Mouse (Mus musculus) heart, postnatal 0 days (tissue): ENCODE measurements around the gene Snx8. TPM values are rescaled to one million over a fixed set of nuclear protein-coding genes. Genes with fewer than 3 reads are reported as not detected.
A peak's percentile ranks its signal among the peaks of the same experiment; 100 is the strongest.
"Not testable (repeated sequence)": the region's sequence is repeated elsewhere in the genome, so short reads cannot be mapped to it uniquely, and the experiment has no call there.

Experiments used
- ATAC-seq: fragments of 200-750 bp; cut with Nextera tagmentation; 2 replicates; pipeline ENCODE4 v1.8.0; 2017; ENCODE audit warnings: low read depth, moderate number of reproducible peaks, moderate library complexity; ENCODE audit not compliant: insufficient read depth
- DNase-seq: peaks from one replicate; pipeline ENCODE4 v3.0.0-alpha.2; 2016; ENCODE audit warnings: low spot score
- H3K27ac ChIP-seq: fragments of 300-500 bp; sonication (generic); 2 replicates; pipeline ENCODE4 v1.5.1; 2014; ENCODE audit warnings: low read depth, mild to moderate bottlenecking
- H3K27me3 ChIP-seq: fragments of 300-500 bp; sonication (generic); 2 replicates; pipeline ENCODE4 v1.6.1; 2014; ENCODE audit warnings: low read length, mixed read lengths; ENCODE audit not compliant: control insufficient read depth, insufficient read depth
- H3K36me3 ChIP-seq: fragments of 300-500 bp; sonication (generic); replicated peaks from 2 replicates; pipeline ENCODE4 v1.6.1; 2014; ENCODE audit warnings: low read length, mixed read lengths; ENCODE audit not compliant: control insufficient read depth, insufficient read depth
- H3K4me1 ChIP-seq: fragments of 300-500 bp; sonication (generic); 2 replicates; pipeline ENCODE4 v1.6.1; 2014; ENCODE audit warnings: antibody characterized with exemption; ENCODE audit not compliant: control insufficient read depth, insufficient read depth
- H3K4me2 ChIP-seq: fragments of 300-500 bp; sonication (generic); 2 replicates; pipeline ENCODE4 v1.6.1; 2014; ENCODE audit warnings: low read depth, mild to moderate bottlenecking, low read length, moderate library complexity
- H3K4me3 ChIP-seq: fragments of 300-500 bp; sonication (generic); 2 replicates; pipeline ENCODE4 v1.5.1; 2014; ENCODE audit warnings: low read depth, low read length
- H3K9ac ChIP-seq: fragments of 300-500 bp; sonication (generic); replicated peaks from 2 replicates; pipeline ENCODE4 v1.6.1; 2014; ENCODE audit warnings: low read depth, low read length, mixed read lengths
- H3K9me3 ChIP-seq: fragments of 300-500 bp; sonication (generic); replicated peaks from 2 replicates; pipeline ENCODE4 v1.6.1; 2016; ENCODE audit warnings: low read length; ENCODE audit not compliant: control insufficient read depth
- CTCF ChIP-seq: IDR thresholded peaks from 2 replicates; pipeline ENCODE4 v1.5.1; 2016; ENCODE audit warnings: antibody characterized with exemption, control low read depth, low read depth
- EP300 ChIP-seq: IDR thresholded peaks from 2 replicates; pipeline ENCODE4 v1.6.1; 2016; ENCODE audit warnings: antibody characterized with exemption, low read depth
- WGBS: fragments of 180-500 bp; shearing (Covaris S2); extraction: QIAGEN DNeasy Blood & Tissue Kit; methylation state at CpG from one replicate; pipeline ENCODE4 v1.1.7; 2014; 5-methylcytosine and 5-hydroxymethylcytosine counted together
- polyA plus RNA-seq: library from polyadenylated mRNA; unstranded; fragments of >200 nt; fragmentation: Nextera tagmentation; extraction: Ambion mirVana; gene quantifications from 2 replicates; pipeline ENCODE4 v1.2.1, GENCODE M21; 2015
- total RNA-seq: library from RNA; depleted of rRNA; stranded (reverse); fragments of >200 nt; gene quantifications from 2 replicates; pipeline ENCODE4 v1.2.3, GENCODE M21; 2014; ENCODE audit warnings: low replicate concordance

Snx8 gene
- total and polyA plus RNA-seq, 2 experiments from 2014 or later = 13.3 to 24.8 TPM

- no peak for DNase-seq
- peaks cover 9% of the 10 kb centered on the region; the same call in 1 of the 2 replicates for H3K4me1 ChIP-seq
- WGBS = 36% methylated on average over 3 of the region's 3 CpGs
Observed at GRCm38 (mm10) chr5:140374226-140374625, 14.8 kb downstream of the Snx8 start.

GRCm38 (mm10) chr5:140373711-140374110 is 15.4 kb downstream of the Snx8 start:
- DNase-seq (no peak), ATAC-seq (no peak)
- no peak overlapping the region for H3K27ac ChIP-seq
- H3K27me3 ChIP-seq = no peaks in the 10 kb centered on the region
- WGBS = 75% methylated on average over 2 of the region's 2 CpGs
- no peaks in the 10 kb centered on the region for H3K9me3 ChIP-seq
- no peak overlapping the region for H3K4me3 ChIP-seq
- H3K36me3 ChIP-seq = no peaks in the 10 kb centered on the region
- H3K4me2 ChIP-seq = no peak overlapping the region
- H3K9ac ChIP-seq = no peak overlapping the region
- TF ChIP-seq EP300 (no peak), CTCF (no peak)
- peaks cover 9% of the 10 kb centered on the region; the same call in 1 of the 2 replicates for H3K4me1 ChIP-seq

More at GRCm38 (mm10) chr5:140374226-140374625, 14.8 kb downstream of the Snx8 start:
- Histone ChIP-seq H3K9ac (no peak overlapping the region), H3K4me2 (no peak overlapping the region), H3K36me3 (no peaks in the 10 kb centered on the region), H3K4me3 (no peak overlapping the region), H3K27me3 (no peaks in the 10 kb centered on the region), H3K27ac (no peak overlapping the region), H3K9me3 (no peaks in the 10 kb centered on the region)
- TF ChIP-seq CTCF (no peak), EP300 (no peak)
- no peak for ATAC-seq

GRCm38 (mm10) chr5:140371671-140372070 is 17.4 kb downstream of the Snx8 start:
- Histone ChIP-seq H3K4me2 (no peak overlapping the region), H3K27me3 (no peaks in the 10 kb centered on the region), H3K9ac (no peak overlapping the region), H3K4me3 (no peak overlapping the region), H3K36me3 (no peaks in the 10 kb centered on the region), H3K4me1 (0 out of 2 replicates have a peak, but pooled peaks cover 5% of the 10 kb centered on the region), H3K27ac (no peak overlapping the region), H3K9me3 (no peaks in the 10 kb centered on the region)
- WGBS = 94% methylated on average over 3 of the region's 3 CpGs
- TF ChIP-seq EP300 (no peak), CTCF (no peak)
- ATAC-seq = no peak
- DNase-seq = no peak

- Histone ChIP-seq H3K27me3 (no peaks in the 10 kb centered on the region), H3K4me3 (no peak overlapping the region), H3K27ac (peak overlapping the region; percentile 43; the same call in 1 of the 2 replicates), H3K4me1 (0 out of 2 replicates have a peak, but pooled peaks cover 5% of the 10 kb centered on the region), H3K9me3 (no peaks in the 10 kb centered on the region), H3K9ac (no peak overlapping the region; the same call in 1 of the 2 replicates), H3K36me3 (no peaks in the 10 kb centered on the region), H3K4me2 (no peak overlapping the region)
- WGBS = 56% methylated on average over 6 of the region's 6 CpGs
- ATAC-seq (no peak), DNase-seq (no peak)
- TF ChIP-seq EP300 = no peak
- no peak for TF ChIP-seq CTCF
Observed at GRCm38 (mm10) chr5:140370446-140371254, 18.4 kb downstream of the Snx8 start.

GRCm38 (mm10) chr5:140369466-140369865 is 19.6 kb downstream of the Snx8 start:
- WGBS = 65% methylated on average over 2 of the region's 2 CpGs
- no peak for TF ChIP-seq CTCF
- ATAC-seq (no peak), DNase-seq (no peak)
- Histone ChIP-seq H3K9ac (no peak overlapping the region), H3K9me3 (no peaks in the 10 kb centered on the region), H3K27ac (no peak overlapping the region), H3K27me3 (no peaks in the 10 kb centered on the region), H3K4me3 (no peak overlapping the region), H3K4me1 (0 out of 2 replicates have a peak, but pooled peaks cover 5% of the 10 kb centered on the region), H3K36me3 (no peaks in the 10 kb centered on the region), H3K4me2 (no peak overlapping the region)

- H3K9ac ChIP-seq = no peak overlapping the region
- 88% methylated on average over 4 of the region's 4 CpGs for WGBS
- H3K36me3 ChIP-seq = no peaks in the 10 kb centered on the region
- no peaks in the 10 kb centered on the region for H3K9me3 ChIP-seq
- TF ChIP-seq CTCF (no peak), EP300 (no peak)
- H3K27ac ChIP-seq = no peak overlapping the region
- ATAC-seq (no peak), DNase-seq (no peak)
- 0 out of 2 replicates have a peak, but pooled peaks cover 5% of the 10 kb centered on the region for H3K4me1 ChIP-seq
- no peak overlapping the region for H3K4me3 ChIP-seq
- no peak overlapping the region for H3K4me2 ChIP-seq
- H3K27me3 ChIP-seq = no peaks in the 10 kb centered on the region
Observed at GRCm38 (mm10) chr5:140368926-140369325, 20.1 kb downstream of the Snx8 start.

- H3K4me3 ChIP-seq, H3K36me3 ChIP-seq, H3K9me3 ChIP-seq, H3K4me2 ChIP-seq, DNase-seq, H3K27ac ChIP-seq, ATAC-seq, H3K4me1 ChIP-seq, H3K9ac ChIP-seq, H3K27me3 ChIP-seq: not testable (repeated sequence)
- 91% methylated on average over 2 of the region's 2 CpGs for WGBS
Observed at GRCm38 (mm10) chr5:140368126-140368525, 20.9 kb downstream of the Snx8 start.
